Mouse (Mus musculus): Measurements from ENCODE around the gene Rom1. TPM values are rescaled to one million over a fixed set of nuclear protein-coding genes. Genes with fewer than 3 reads are reported as not detected.

The Rom1 gene
- polyA plus RNA-seq, 1 experiment from 2014 or later, result 3.1 TPM

GRCm38 (mm10) chr19:8954171-8954570 is 25.0 kb upstream of the Rom1 start:
- peaks cover 26% of the 10 kb centered on the region for H3K4me1 ChIP-seq
- peak overlapping the region; percentile 87 for H3K27ac ChIP-seq (replicated peaks)
- H3K9me3 ChIP-seq, result no peaks in the 10 kb centered on the region
- DNase-seq (ENCODE audit: low spot score), result no peak
- no peaks in the 10 kb centered on the region for H3K27me3 ChIP-seq (replicated peaks; ENCODE audit: low read depth, poor library complexity, severe bottlenecking)
- 7% methylated on average over 9 of the region's 9 CpGs for WGBS
- H3K36me3 ChIP-seq (replicated peaks), result peaks cover 80% of the 10 kb centered on the region
- H3K4me3 ChIP-seq, result peak overlapping the region; percentile 88

DNA sequence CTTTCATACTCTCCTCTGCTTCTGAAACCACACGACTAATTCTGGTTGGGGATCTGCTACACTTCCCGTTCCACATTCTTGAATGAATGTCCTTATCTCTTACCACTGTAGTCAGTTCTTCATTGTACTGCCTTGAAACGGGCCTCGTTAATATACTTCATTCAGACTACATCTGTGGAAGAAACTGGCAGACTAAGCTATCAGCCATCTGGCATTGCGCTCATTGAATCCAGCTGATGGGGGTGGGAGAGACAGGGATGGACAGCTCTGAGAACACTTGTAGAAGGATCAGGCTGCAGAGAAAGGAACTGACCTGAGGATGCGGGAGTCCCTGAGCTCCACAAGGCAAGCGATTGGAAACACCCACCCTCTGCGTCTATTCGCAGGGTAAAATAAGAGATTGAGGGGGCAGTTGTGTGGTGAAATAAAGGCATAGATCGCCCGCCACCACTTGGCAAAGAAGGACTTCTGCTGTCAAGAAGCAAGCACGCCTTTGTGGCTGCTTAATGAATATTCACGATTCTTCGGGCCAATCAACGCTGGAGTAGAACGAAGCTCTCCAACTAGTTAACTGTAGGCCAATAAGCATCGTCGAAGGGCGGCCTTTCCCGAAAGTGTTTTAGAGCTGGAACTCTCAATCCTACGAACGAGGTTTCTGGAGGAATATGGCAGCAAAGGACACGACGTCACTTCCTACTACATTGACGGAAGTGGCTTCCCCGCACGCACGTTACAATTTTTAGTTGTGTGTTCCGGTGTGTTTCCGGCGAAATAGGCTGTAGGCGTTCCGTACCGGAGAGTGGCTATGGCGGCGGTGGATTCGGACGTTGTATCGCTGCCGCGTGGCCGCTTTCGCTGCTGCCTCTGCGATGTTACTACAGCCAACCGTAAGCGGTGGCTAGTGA is 24.2 kb upstream of the Rom1 start, which contains the start of gene Tut1:
TSS of gene Tut1 (plus strand) at position 713 of the 905 bp plus-strand sequence.
- Histone ChIP-seq H3K36me3 (replicated peaks) (peaks cover 80% of the 10 kb centered on the region), H3K27me3 (replicated peaks; ENCODE audit: low read depth, poor library complexity, severe bottlenecking) (no peaks in the 10 kb centered on the region)

GRCm38 (mm10) chr19:8952241-8952640 is 23.1 kb upstream of the Rom1 start:
- H3K27ac ChIP-seq (replicated peaks), result no peak overlapping the region

More for the DNA sequence above, 24.2 kb upstream of the Rom1 start, which contains the start of gene Tut1:
- H3K4me3 ChIP-seq, result peak within 1 kb of the TSS; percentile 88
- peak within 1 kb of the TSS; percentile 87 for H3K27ac ChIP-seq (replicated peaks)
- 5% methylated on average over 46 of the region's 46 CpGs for WGBS
- peaks cover 26% of the 10 kb centered on the region for H3K4me1 ChIP-seq
- H3K9me3 ChIP-seq, result no peaks in the 10 kb centered on the region
- peak; percentile 89 for DNase-seq (ENCODE audit: low spot score)

GRCm38 (mm10) chr19:8950190-8950589 is 21.0 kb upstream of the Rom1 start:
- H3K27ac ChIP-seq (replicated peaks), result no peak overlapping the region

More at GRCm38 (mm10) chr19:8952241-8952640, 23.1 kb upstream of the Rom1 start:
- Histone ChIP-seq H3K9me3 (no peaks in the 10 kb centered on the region), H3K4me3 (peak overlapping the region; percentile 88; the same call in 1 of the 2 replicates), H3K4me1 (peaks cover 26% of the 10 kb centered on the region), H3K36me3 (replicated peaks) (peaks cover 80% of the 10 kb centered on the region), H3K27me3 (replicated peaks; ENCODE audit: low read depth, poor library complexity, severe bottlenecking) (no peaks in the 10 kb centered on the region)
- WGBS, result 93% methylated on average over 9 of the region's 9 CpGs
- DNase-seq (ENCODE audit: low spot score), result no peak

GRCm38 (mm10) chr19:8946929-8947328 is 17.8 kb upstream of the Rom1 start:
- no peak overlapping the region for H3K4me3 ChIP-seq
- DNase-seq (ENCODE audit: low spot score), result no peak
- peaks cover 24% of the 10 kb centered on the region for H3K4me1 ChIP-seq
- H3K27ac ChIP-seq (replicated peaks), result no peak overlapping the region
- no peaks in the 10 kb centered on the region for H3K27me3 ChIP-seq (replicated peaks; ENCODE audit: low read depth, poor library complexity, severe bottlenecking)
- H3K9me3 ChIP-seq, result no peaks in the 10 kb centered on the region
- H3K36me3 ChIP-seq (replicated peaks), result peaks cover 88% of the 10 kb centered on the region
- 94% methylated on average over 7 of the region's 7 CpGs for WGBS

More at GRCm38 (mm10) chr19:8950190-8950589, 21.0 kb upstream of the Rom1 start:
- Histone ChIP-seq H3K9me3 (no peaks in the 10 kb centered on the region), H3K27me3 (replicated peaks; ENCODE audit: low read depth, poor library complexity, severe bottlenecking) (no peaks in the 10 kb centered on the region), H3K4me3 (no peak overlapping the region), H3K36me3 (replicated peaks) (peaks cover 81% of the 10 kb centered on the region), H3K4me1 (peaks cover 26% of the 10 kb centered on the region)
- 90% methylated on average over 5 of the region's 5 CpGs for WGBS
- DNase-seq (ENCODE audit: low spot score), result no peak

- DNase-seq (ENCODE audit: low spot score), result no peak
- 90% methylated on average over 6 of the region's 6 CpGs for WGBS
- H3K27ac ChIP-seq (replicated peaks), result peak overlapping the region; percentile 51; the same call in 1 of the 2 replicates
- no peaks in the 10 kb centered on the region for H3K9me3 ChIP-seq
- peak overlapping the region; percentile 97 for H3K4me3 ChIP-seq
- peaks cover 36% of the 10 kb centered on the region for H3K4me1 ChIP-seq
- H3K36me3 ChIP-seq (replicated peaks), result peaks cover 77% of the 10 kb centered on the region
- no peaks in the 10 kb centered on the region for H3K27me3 ChIP-seq (replicated peaks; ENCODE audit: low read depth, poor library complexity, severe bottlenecking)
These were observed 16.1 kb upstream of the Rom1 start for GRCm38 (mm10) chr19:8945251-8945650.

DNA sequence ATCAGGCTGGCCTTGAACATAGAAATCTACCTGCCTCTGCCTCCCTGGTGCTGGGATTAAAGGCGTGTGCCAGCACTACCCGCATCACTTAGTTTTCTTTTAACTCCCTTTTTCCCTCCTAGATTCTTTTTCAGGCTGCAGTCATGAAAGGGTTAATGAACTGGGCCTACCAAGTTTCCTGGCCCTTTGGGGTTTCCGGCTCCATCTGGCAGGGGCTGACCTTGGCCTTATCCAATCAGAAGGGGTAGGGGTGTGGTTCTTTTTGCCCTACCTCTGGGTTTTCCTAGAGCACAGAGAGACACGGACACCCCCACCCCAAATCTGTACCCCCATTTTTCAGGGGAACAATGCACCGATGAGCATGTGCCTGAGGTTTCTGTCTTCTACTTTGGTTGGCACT is 15.6 kb upstream of the Rom1 start:
- H3K27me3 ChIP-seq (replicated peaks; ENCODE audit: low read depth, poor library complexity, severe bottlenecking), result no peaks in the 10 kb centered on the region
- peak overlapping the region; percentile 97 for H3K4me3 ChIP-seq
- peak; percentile 85 for DNase-seq (ENCODE audit: low spot score)
- H3K4me1 ChIP-seq, result peaks cover 38% of the 10 kb centered on the region
- WGBS, result 48% methylated on average over 5 of the region's 5 CpGs
- H3K9me3 ChIP-seq, result no peaks in the 10 kb centered on the region
- peaks cover 75% of the 10 kb centered on the region for H3K36me3 ChIP-seq (replicated peaks)
- peak overlapping the region; percentile 51 for H3K27ac ChIP-seq (replicated peaks)

GRCm38 (mm10) chr19:8944062-8944461 is 14.9 kb upstream of the Rom1 start:
- Histone ChIP-seq H3K4me1 (peaks cover 38% of the 10 kb centered on the region), H3K27ac (replicated peaks) (peak overlapping the region; percentile 21), H3K4me3 (peak overlapping the region; percentile 97), H3K9me3 (no peaks in the 10 kb centered on the region), H3K27me3 (replicated peaks; ENCODE audit: low read depth, poor library complexity, severe bottlenecking) (no peaks in the 10 kb centered on the region), H3K36me3 (replicated peaks) (peaks cover 74% of the 10 kb centered on the region)
- DNase-seq (ENCODE audit: low spot score), result peak; percentile 35
- WGBS, result 76% methylated on average over 5 of the region's 5 CpGs

DNA sequence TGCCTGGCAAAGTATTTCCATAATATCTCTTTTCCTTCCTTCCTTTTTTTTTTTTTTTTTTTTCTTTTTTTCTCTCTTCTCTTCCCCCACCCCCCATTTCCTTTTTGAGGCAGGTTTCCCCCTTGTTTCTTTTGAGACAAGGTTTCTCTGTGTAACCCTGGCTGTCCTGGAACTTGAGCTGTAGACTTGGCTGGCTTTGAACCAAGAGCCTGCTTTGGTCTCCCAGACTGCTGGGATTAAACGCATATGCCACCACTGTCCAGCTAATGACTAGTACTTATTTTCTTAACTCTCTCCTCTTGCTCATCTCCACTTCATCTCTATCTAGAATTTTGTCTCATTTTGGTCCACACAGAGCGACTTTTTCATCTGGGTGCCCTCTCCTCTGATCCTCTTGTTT is 13.9 kb upstream of the Rom1 start:
- Histone ChIP-seq H3K36me3 (replicated peaks) (peaks cover 74% of the 10 kb centered on the region), H3K27ac (replicated peaks) (peak overlapping the region; percentile 99), H3K27me3 (replicated peaks; ENCODE audit: low read depth, poor library complexity, severe bottlenecking) (no peaks in the 10 kb centered on the region), H3K4me1 (peaks cover 38% of the 10 kb centered on the region), H3K4me3 (peak overlapping the region; percentile 97), H3K9me3 (no peaks in the 10 kb centered on the region)
- WGBS, result 76% methylated on average over 2 of the region's 2 CpGs
- no peak for DNase-seq (ENCODE audit: low spot score)

DNA sequence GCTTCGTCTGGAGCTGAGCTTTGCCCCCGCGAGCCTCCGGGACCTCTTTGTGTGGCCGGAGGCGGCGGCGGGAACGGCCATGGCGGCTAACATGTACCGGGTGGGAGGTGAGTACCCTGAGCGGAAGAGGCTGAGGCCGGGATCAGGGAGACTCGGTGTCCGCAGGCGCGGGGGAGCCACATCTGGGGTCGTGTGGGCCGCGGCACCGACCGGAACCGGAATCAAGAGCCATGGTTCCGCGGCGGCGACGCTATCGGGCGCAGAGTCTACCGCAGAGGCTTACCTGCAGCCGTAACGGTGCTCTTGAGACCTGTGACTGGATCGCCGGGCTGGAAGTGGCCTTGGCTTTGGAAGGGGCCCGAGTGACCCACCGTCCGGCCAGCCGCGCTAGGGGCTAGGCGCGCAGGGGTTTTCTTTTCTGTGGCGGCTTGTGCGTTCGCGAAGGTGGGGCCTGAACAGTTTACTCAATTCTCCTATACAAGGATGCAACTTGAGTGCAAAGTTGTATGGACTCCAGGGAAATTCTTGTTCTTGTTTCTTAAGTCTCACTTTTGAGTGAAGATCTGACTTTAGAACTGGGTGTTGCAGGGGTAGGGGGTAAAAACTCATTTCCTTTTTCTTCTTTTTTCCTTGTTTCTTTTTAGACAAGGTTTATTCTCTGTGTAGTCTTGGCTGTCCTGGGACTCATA is 13.3 kb upstream of the Rom1 start:
- H3K4me3 ChIP-seq, result peak overlapping the region; percentile 97
- no peaks in the 10 kb centered on the region for H3K9me3 ChIP-seq
- peak; percentile 74 for DNase-seq (ENCODE audit: low spot score)
- H3K4me1 ChIP-seq, result peaks cover 38% of the 10 kb centered on the region
- H3K36me3 ChIP-seq (replicated peaks), result peaks cover 74% of the 10 kb centered on the region
- H3K27me3 ChIP-seq (replicated peaks; ENCODE audit: low read depth, poor library complexity, severe bottlenecking), result no peaks in the 10 kb centered on the region
- WGBS, result under 1% methylated on average over 46 of the region's 46 CpGs
- H3K27ac ChIP-seq (replicated peaks), result peak overlapping the region; percentile 99

DNA sequence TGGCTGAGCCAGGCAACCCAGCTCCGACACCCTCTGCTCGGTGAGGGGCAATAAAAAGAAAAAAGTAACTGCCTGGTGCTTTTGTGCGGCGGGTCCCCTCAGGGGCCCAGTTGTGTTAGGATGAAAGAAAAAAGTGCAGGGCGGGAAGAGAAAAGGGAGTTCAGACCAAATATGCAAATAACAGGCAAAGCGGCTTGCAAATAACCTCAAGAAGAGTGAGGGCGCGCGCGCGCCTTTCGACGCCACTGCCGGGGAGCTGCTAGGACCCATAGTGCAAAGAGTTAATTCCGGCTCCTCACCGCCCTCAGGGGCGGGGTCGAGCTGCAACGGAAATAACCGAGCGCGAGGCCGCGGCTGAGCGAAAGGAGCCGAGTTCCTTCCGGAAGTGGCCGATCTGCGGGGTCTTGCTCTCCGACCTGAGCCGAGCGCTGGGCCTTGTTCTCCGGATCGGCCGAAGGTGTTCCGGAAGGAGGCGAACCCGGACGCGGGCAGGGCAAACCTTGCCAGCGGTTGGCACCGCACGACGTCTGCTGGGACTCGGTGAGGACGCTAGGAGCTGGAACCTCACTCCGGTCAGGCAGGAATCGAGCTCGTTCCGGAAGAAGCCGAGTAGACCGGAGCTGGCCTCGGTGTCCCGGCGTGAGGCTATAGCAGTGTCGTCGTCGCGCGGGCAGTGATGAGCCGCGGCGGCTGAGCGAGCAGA is 12.5 kb upstream of the Rom1 start, which contains the start of gene Mta2:
TSS of gene Mta2 (plus strand) at position 361 of the 703 bp plus-strand sequence.
- DNase-seq (ENCODE audit: low spot score), result peak; percentile 99
- Histone ChIP-seq H3K4me3 (peak within 1 kb of the TSS; percentile 97), H3K4me1 (peaks cover 38% of the 10 kb centered on the region), H3K27me3 (replicated peaks; ENCODE audit: low read depth, poor library complexity, severe bottlenecking) (no peaks in the 10 kb centered on the region), H3K9me3 (no peaks in the 10 kb centered on the region), H3K36me3 (replicated peaks) (peaks cover 74% of the 10 kb centered on the region), H3K27ac (replicated peaks) (peak within 1 kb of the TSS; percentile 99)
- WGBS, result under 1% methylated on average over 64 of the region's 64 CpGs

GRCm38 (mm10) chr19:8941136-8941514 is 12.0 kb upstream of the Rom1 start:
- peaks cover 38% of the 10 kb centered on the region for H3K4me1 ChIP-seq
- H3K27ac ChIP-seq (replicated peaks), result peak overlapping the region; percentile 99
- no peaks in the 10 kb centered on the region for H3K9me3 ChIP-seq
- no peaks in the 10 kb centered on the region for H3K27me3 ChIP-seq (replicated peaks; ENCODE audit: low read depth, poor library complexity, severe bottlenecking)
- peak overlapping the region; percentile 97 for H3K4me3 ChIP-seq
- DNase-seq (ENCODE audit: low spot score), result no peak
- peaks cover 74% of the 10 kb centered on the region for H3K36me3 ChIP-seq (replicated peaks)
- 46% methylated on average over 10 of the region's 10 CpGs for WGBS

All from embryonic facial prominence, embryonic 10.5 days (tissue).